Mouse (Mus musculus) small intestine, adult 2 months (tissue): Measurements from ENCODE around the gene Hprt.
"Not testable (repeated sequence)": the region's sequence is repeated elsewhere in the genome, so short reads cannot be mapped to it uniquely, and the experiment has no call there.

ENCODE experiments used
- CTCF ChIP-seq: fragments of 200-500 bp; IDR thresholded peaks from 2 replicates; pipeline ENCODE4 v1.5.1; 2012; ENCODE audit warnings: low read depth, mild to moderate bottlenecking, control low read depth, inconsistent platforms, low read length, moderate library complexity, mixed read lengths; ENCODE audit not compliant: insufficient replicate concordance, insufficient read length; ENCODE audit errors: extremely low read depth
- POLR2A ChIP-seq: fragments of 200-500 bp; IDR thresholded peaks from 2 replicates; pipeline ENCODE4 v1.6.1; 2012; ENCODE audit warnings: low read depth, mild to moderate bottlenecking, control low read depth, inconsistent platforms, low read length, moderate library complexity

- not testable (repeated sequence) for TF ChIP-seq POLR2A, CTCF
Measured at GRCm38 (mm10) chrX:53004887-53005286, 16.9 kb downstream of the Hprt start.
